Mouse (Mus musculus): ENCODE data around the gene Arl1. TPM values are rescaled to one million over a fixed set of nuclear protein-coding genes. Genes with fewer than 3 reads are reported as not detected.

Arl1 gene
- 185 and 192 TPM in 2 replicates for polyA plus RNA-seq (2015; fragmentation: Nextera tagmentation; extraction: Ambion mirVana)

DNA sequence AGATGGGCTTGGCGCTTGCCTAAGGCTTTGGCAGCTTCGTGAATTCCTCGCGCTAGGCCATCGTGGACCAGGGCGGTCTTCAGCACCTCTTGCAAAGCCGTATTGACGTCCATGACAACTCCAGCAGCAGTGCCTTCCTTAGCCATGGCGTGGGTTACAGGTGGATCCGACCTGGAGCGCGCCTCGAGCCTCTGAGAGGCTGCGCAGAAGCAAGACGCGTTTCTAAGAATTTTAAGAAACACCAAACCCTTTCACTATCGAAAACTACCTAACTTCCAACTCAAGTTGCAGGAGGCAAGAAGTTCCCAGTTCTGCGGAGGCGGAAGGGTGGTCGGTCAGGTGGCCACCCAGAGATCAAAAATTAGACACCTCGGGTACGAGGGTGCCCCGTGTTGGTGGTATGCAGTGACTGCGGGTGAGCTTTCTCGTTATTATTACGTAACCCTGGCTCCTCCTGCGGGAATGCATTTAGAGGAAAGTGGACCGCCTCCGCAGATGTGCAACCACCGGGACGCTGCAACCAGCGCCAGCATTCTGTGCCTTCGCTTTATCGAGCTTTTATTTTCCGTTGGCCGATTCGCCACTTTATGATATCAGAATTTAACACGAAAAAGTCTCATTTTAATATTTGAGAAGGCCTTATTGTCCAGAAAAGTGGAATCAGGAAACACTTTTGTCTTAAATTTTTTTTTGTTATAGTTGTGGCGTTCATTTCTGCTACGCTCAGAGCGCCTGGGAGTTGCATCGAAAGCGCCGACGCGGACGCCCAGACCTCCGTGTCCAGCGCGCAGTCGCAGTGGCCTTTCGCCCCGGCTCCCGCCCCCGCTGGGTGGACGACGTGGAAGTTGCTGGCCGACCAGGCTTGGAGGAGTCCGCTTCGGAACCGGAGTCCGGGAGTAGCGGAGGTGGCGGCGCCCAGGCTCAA is at the start of gene Arl1:
Gene Arl1, plus strand, starts transcription at position 288 of the 925 bp plus-strand sequence.
- peak; percentile 96 for ATAC-seq
- H3K4me3 ChIP-seq (ENCODE audit: low read length), result peak within 1 kb of the TSS; percentile 99
- peaks cover 4% of the 10 kb centered on the region; the same call in 1 of the 2 replicates for H3K36me3 ChIP-seq (ENCODE audit: control insufficient read depth, insufficient read depth, low read length)
- H3K4me2 ChIP-seq (ENCODE audit: low read depth, low read length), result peak within 1 kb of the TSS; percentile 86
- peak within 1 kb of the TSS; percentile 96 for H3K9ac ChIP-seq (ENCODE audit: low read depth, low read length)
- H3K9me3 ChIP-seq (ENCODE audit: control insufficient read depth, low read length), result no peaks in the 10 kb centered on the region
- H3K27ac ChIP-seq (ENCODE audit: low read length), result peak within 1 kb of the TSS; percentile 91
- H3K27me3 ChIP-seq (replicated peaks; ENCODE audit: control insufficient read depth, insufficient read depth, low read length), result no peaks in the 10 kb centered on the region
- under 1% methylated on average over 65 of the region's 65 CpGs for WGBS
- peaks cover 10% of the 10 kb centered on the region; the same call in 1 of the 2 replicates for H3K4me1 ChIP-seq (ENCODE audit: control insufficient read depth, insufficient read depth, low read length)

DNA sequence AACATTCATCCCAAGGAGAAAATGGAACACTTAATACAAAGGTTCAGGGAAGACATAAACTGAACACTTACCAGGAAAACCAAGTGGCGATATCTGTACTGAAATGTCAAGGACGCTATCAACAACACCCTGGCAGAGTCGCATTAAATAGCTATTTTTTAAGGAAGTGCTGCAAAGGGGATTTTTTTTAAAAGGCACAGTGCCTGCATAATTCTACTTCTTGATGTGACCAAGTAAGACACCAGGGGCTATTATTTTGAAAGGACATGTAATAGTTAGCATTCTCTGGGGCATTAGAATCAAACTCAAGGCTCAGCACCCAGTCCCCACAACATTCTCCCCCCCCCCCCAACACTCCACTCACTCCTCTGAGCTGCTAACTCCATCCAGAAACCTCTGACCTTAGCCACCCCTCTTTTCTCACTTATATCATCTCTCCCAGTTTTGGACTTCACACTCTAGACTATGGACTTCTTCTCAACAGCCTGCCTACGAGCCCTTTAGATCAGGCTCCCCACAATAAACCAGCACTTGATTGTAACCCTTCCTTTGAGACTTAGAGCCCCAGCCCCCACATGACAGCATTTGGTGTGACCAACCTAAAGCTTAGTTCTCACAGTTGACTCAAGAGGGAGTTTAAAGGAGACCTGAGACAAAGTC is 47.6 kb upstream of the Arl1 start:
- H3K4me3 ChIP-seq (ENCODE audit: low read length), result no peak overlapping the region
- WGBS, result 68% methylated on average over 4 of the region's 4 CpGs
- ATAC-seq, result peak; percentile 60

DNA sequence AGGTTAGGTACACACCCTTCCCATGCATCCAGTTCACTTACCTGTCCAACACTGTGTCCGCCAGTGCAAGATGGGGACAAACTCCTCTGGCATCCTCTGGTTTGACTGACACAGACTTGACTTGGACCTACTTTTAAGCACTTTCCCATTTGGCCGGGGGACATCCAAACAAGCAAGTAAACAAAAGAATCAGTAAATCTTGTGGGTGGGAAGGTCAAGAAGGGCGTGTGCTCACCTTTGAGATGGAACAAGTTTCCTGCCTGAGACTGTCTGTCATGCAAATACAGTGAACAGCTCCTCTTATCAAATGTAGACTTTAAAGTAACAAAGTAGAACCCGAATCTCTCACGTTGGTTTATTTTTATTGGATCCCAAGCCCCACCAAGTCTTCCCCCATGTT is 45.7 kb upstream of the Arl1 start, which contains the start of gene Spic:
Gene Spic, minus strand, starts transcription at position 91 of the 400 bp plus-strand sequence.
- H3K4me1 ChIP-seq (ENCODE audit: control insufficient read depth, insufficient read depth, low read length), result no peaks in the 10 kb centered on the region
- no peak within 1 kb of the TSS for H3K27ac ChIP-seq (ENCODE audit: low read length)
- ATAC-seq, result no peak
- WGBS, result 58% methylated on average over 5 of the region's 5 CpGs
- H3K36me3 ChIP-seq (ENCODE audit: control insufficient read depth, insufficient read depth, low read length), result no peaks in the 10 kb centered on the region
- H3K9ac ChIP-seq (ENCODE audit: low read depth, low read length), result no peak within 1 kb of the TSS
- H3K9me3 ChIP-seq (ENCODE audit: control insufficient read depth, low read length), result no peaks in the 10 kb centered on the region
- H3K27me3 ChIP-seq (replicated peaks; ENCODE audit: control insufficient read depth, insufficient read depth, low read length), result no peaks in the 10 kb centered on the region
- no peak within 1 kb of the TSS for H3K4me3 ChIP-seq (ENCODE audit: low read length)
- no peak within 1 kb of the TSS for H3K4me2 ChIP-seq (ENCODE audit: low read depth, low read length)

More for the DNA sequence above, 47.6 kb upstream of the Arl1 start:
- Histone ChIP-seq H3K27me3 (replicated peaks; ENCODE audit: control insufficient read depth, insufficient read depth, low read length) (no peaks in the 10 kb centered on the region), H3K4me2 (ENCODE audit: low read depth, low read length) (no peak overlapping the region), H3K27ac (ENCODE audit: low read length) (no peak overlapping the region), H3K36me3 (ENCODE audit: control insufficient read depth, insufficient read depth, low read length) (no peaks in the 10 kb centered on the region), H3K4me1 (ENCODE audit: control insufficient read depth, insufficient read depth, low read length) (no peaks in the 10 kb centered on the region), H3K9me3 (ENCODE audit: control insufficient read depth, low read length) (no peaks in the 10 kb centered on the region), H3K9ac (ENCODE audit: low read depth, low read length) (no peak overlapping the region)

DNA sequence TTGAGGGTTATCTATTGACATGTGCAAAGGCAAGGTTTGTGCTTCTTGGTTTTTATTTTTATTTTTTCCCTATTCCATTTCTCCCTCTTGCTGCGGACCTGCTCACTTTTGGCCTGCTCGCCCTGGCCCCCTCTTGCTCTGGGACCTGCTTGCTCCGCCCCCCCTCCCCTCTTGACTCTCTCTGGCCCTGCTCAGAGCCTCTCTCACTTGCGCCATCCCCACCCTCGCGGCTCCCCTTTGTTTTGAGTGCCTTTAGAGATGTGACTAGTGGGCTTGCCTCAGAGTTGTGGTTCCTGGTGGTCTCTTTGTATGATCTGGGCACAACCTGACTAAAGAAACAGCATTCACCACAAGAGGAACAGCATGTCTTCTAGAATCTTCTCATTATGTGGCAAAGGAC is 29.7 kb upstream of the Arl1 start:
- Histone ChIP-seq H3K36me3 (ENCODE audit: control insufficient read depth, insufficient read depth, low read length) (no peaks in the 10 kb centered on the region), H3K4me3 (ENCODE audit: low read length) (no peak overlapping the region), H3K9me3 (ENCODE audit: control insufficient read depth, low read length) (no peaks in the 10 kb centered on the region), H3K27me3 (replicated peaks; ENCODE audit: control insufficient read depth, insufficient read depth, low read length) (no peaks in the 10 kb centered on the region), H3K9ac (ENCODE audit: low read depth, low read length) (no peak overlapping the region), H3K27ac (ENCODE audit: low read length) (no peak overlapping the region), H3K4me1 (ENCODE audit: control insufficient read depth, insufficient read depth, low read length) (no peaks in the 10 kb centered on the region), H3K4me2 (ENCODE audit: low read depth, low read length) (no peak overlapping the region)
- ATAC-seq, result no peak
- 73% methylated on average over 6 of the region's 6 CpGs for WGBS

DNA sequence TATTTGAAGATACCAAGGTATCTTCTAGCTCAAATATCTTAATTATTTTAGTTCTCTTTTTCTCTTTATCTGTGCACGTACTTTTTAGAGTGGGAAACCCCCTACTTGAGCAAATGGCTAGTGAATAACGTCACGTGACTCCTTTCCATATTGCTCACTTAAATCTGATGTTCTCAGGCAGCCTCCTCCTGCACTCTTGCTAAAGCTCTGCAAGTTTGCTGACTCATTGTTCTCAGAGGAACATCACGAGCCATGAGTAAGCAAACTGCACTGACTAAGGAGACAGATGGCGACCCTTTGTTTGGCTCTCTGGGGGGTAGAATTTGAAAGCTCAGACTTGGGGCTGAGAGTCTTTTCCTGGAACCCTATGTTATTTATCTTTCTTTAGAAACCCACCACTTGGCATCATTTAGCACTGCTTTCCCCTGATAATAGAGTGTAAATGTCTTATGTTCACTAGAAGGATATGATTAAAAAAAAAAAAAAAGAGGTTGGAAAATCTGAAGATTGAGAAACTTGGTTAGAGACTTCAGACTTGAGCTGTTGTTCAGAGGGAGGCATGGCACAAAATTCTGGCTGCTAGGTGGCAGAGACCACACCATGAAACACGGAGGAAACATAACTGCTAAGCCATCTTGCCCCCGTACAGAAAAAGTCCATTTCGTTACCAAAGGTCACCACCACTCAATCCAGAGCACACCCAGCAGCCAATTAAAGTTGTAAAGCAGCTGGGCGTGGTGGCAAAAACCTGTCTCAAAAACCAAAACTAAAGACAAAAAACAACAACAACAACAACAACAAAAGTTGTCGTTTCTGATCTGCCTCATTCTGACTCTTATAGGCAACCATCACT is 21.8 kb upstream of the Arl1 start:
- Histone ChIP-seq H3K9me3 (ENCODE audit: control insufficient read depth, low read length) (no peaks in the 10 kb centered on the region), H3K4me3 (ENCODE audit: low read length) (no peak overlapping the region), H3K36me3 (ENCODE audit: control insufficient read depth, insufficient read depth, low read length) (no peaks in the 10 kb centered on the region), H3K27ac (ENCODE audit: low read length) (no peak overlapping the region), H3K4me2 (ENCODE audit: low read depth, low read length) (no peak overlapping the region), H3K9ac (ENCODE audit: low read depth, low read length) (no peak overlapping the region), H3K4me1 (ENCODE audit: control insufficient read depth, insufficient read depth, low read length) (no peaks in the 10 kb centered on the region), H3K27me3 (replicated peaks; ENCODE audit: control insufficient read depth, insufficient read depth, low read length) (no peaks in the 10 kb centered on the region)
- WGBS, result 54% methylated on average over 10 of the region's 10 CpGs
- ATAC-seq, result no peak

DNA sequence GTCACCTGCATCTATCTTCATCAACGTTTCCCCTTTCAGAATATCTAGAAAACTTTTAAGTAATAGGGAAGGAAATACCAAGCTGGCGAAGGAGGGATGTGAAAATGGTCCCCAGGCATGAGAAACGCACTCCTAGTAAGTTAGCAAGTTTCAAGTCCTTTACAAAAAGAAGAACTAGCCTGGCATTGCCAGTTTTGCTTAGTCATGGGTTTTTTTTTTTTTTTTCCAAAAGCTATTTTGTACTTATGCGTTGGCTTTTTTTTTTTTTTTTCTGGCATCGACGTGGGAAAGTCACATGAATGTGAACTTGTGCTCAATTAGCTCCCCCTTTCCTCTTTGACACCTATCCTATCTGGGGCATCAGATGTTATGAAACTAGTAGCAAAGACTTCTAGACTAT is 18.3 kb upstream of the Arl1 start:
- ATAC-seq, result no peak
- 81% methylated on average over 6 of the region's 6 CpGs for whole genome bisulfite sequencing

DNA sequence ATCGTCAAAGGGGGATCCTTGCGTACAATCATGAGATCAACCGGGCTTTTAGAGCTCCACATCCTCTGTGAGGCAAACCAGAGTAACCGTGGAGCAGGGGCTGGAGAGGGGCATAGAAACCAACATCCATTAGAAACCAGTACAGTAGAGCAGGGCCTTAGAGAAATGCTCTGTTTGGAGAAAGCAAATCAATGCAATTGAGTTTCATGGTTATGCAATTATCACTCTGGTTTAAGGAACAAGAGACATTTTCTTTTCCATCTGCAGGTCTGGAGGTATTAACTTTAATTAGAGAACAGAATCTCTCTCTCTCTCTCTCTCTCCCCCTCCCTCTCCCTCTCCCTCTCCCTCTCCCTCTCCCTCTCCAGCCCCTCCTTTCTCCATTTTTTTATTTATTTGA is 15.9 kb upstream of the Arl1 start:
- Histone ChIP-seq H3K4me1 (ENCODE audit: control insufficient read depth, insufficient read depth, low read length) (no peaks in the 10 kb centered on the region), H3K4me3 (ENCODE audit: low read length) (no peak overlapping the region), H3K9ac (ENCODE audit: low read depth, low read length) (no peak overlapping the region), H3K9me3 (ENCODE audit: control insufficient read depth, low read length) (no peaks in the 10 kb centered on the region), H3K27me3 (replicated peaks; ENCODE audit: control insufficient read depth, insufficient read depth, low read length) (no peaks in the 10 kb centered on the region), H3K27ac (ENCODE audit: low read length) (no peak overlapping the region), H3K4me2 (ENCODE audit: low read depth, low read length) (no peak overlapping the region), H3K36me3 (ENCODE audit: control insufficient read depth, insufficient read depth, low read length) (no peaks in the 10 kb centered on the region)
- 83% methylated on average over 4 of the region's 4 CpGs for WGBS
- no peak for ATAC-seq

More for the DNA sequence above, 18.3 kb upstream of the Arl1 start:
- no peaks in the 10 kb centered on the region for H3K9me3 ChIP-seq (ENCODE audit: control insufficient read depth, low read length)
- H3K27me3 ChIP-seq (replicated peaks; ENCODE audit: control insufficient read depth, insufficient read depth, low read length), result no peaks in the 10 kb centered on the region
- no peak overlapping the region for H3K9ac ChIP-seq (ENCODE audit: low read depth, low read length)
- no peaks in the 10 kb centered on the region for H3K36me3 ChIP-seq (ENCODE audit: control insufficient read depth, insufficient read depth, low read length)
- no peak overlapping the region for H3K4me3 ChIP-seq (ENCODE audit: low read length)
- no peak overlapping the region for H3K4me2 ChIP-seq (ENCODE audit: low read depth, low read length)
- no peaks in the 10 kb centered on the region for H3K4me1 ChIP-seq (ENCODE audit: control insufficient read depth, insufficient read depth, low read length)
- no peak overlapping the region for H3K27ac ChIP-seq (ENCODE audit: low read length)

DNA sequence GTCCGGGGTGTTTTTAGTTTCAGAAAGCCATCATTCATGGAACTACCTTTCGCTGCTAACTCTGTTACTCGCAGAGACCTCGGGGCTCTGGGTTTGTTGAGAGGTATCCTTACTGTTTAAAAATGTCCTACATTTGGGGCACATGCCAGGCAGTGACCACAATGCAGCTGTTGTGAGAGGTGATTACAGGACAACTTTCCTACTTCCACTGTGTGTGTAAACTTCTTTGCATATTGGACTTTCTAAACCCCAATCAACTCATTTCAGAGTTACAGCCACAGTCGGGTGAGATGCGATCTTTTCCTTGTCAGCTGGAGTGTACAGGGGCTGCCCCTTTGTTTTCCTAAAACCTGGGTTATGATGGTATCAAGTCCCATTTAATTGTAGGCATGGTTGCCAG is 15.0 kb upstream of the Arl1 start:
- H3K4me2 ChIP-seq (ENCODE audit: low read depth, low read length), result no peak overlapping the region
- no peak overlapping the region for H3K27ac ChIP-seq (ENCODE audit: low read length)
- H3K9ac ChIP-seq (ENCODE audit: low read depth, low read length), result no peak overlapping the region
- 0 out of 2 replicates have a peak, but pooled peaks cover under 1% of the 10 kb centered on the region for H3K27me3 ChIP-seq (replicated peaks; ENCODE audit: control insufficient read depth, insufficient read depth, low read length)
- no peak for ATAC-seq
- no peaks in the 10 kb centered on the region for H3K36me3 ChIP-seq (ENCODE audit: control insufficient read depth, insufficient read depth, low read length)
- H3K4me3 ChIP-seq (ENCODE audit: low read length), result no peak overlapping the region
- H3K9me3 ChIP-seq (ENCODE audit: control insufficient read depth, low read length), result no peaks in the 10 kb centered on the region
- WGBS, result 83% methylated on average over 6 of the region's 6 CpGs
- H3K4me1 ChIP-seq (ENCODE audit: control insufficient read depth, insufficient read depth, low read length), result no peaks in the 10 kb centered on the region
